Mouse (Mus musculus): Measurements from ENCODE around the gene Lrrc71. TPM values are rescaled to one million over a fixed set of nuclear protein-coding genes. Genes with fewer than 3 reads are reported as not detected.

Gene Lrrc71
- 0.29 and 0.70 TPM in 2 replicates for polyA plus RNA-seq (2015; fragmentation: Nextera tagmentation; extraction: Ambion mirVana)

DNA sequence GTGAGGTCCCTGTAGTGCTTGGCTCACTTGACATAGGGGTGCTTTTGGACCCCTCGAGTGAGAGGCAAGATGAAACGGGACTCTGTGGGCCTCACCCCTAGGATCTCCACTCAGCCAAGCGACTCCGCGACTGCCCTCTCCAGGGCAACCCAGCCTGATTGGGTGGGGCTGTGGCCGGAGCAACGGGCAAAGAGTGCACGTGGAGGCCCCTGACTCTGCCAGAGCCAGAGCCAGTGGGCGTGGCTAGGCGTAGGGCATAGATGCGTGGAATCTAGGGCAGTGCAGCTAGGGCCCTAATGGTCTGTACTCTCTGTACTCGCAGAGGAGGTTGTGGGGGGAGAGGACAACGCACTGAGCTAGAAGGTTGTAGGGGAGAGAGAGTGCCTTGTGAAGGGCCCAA, at the start of gene Lrrc71:
Lrrc71 (minus strand) TSS at position 195 of the 400 bp plus-strand sequence.
- Histone ChIP-seq H3K27ac (no peak within 1 kb of the TSS), H3K4me2 (no peak within 1 kb of the TSS), H3K4me3 (no peak within 1 kb of the TSS), H3K36me3 (peaks cover 5% of the 10 kb centered on the region; the same call in 1 of the 2 replicates), H3K9me3 (replicated peaks) (no peaks in the 10 kb centered on the region), H3K9ac (no peak within 1 kb of the TSS), H3K27me3 (peaks cover 6% of the 10 kb centered on the region; the same call in 1 of the 2 replicates), H3K4me1 (replicated peaks) (peaks cover 19% of the 10 kb centered on the region)
- WGBS = 36% methylated on average over 13 of the region's 13 CpGs
- ATAC-seq (replicated peaks; ENCODE audit: insufficient number of reproducible peaks, insufficient read depth, low FRiP score, low read depth) = no peak

DNA sequence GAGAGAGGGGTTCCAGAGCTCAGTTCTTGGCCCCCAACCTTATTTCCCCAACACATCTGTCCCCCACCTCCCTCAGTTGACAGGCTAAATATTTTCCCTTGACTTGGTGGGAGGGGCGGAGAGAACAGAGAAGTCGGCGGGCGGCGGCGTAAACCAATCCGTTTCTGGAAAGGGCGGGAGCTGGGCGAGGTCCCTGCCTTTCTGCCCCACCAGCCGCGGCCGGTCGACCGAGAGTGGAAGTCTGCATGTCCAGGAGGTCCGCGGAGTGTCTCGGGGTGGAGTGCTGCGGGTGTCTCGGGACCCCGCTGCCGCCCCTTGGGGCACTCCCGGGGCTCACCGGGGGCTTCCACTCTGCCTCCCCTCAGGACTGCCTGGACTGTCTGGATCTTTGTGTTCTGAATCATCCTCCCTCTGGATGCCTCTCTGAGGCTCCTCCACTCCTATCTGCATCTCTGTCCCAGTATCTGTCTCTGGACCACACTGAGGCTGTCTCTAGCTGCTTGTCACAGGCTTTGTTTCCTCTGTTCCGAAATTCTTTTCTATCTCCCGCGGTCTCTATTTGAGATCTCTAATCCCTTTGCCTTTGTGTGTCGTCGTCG, 48.4 kb upstream of the Lrrc71 start, which contains the start of gene Insrr:
Insrr (plus strand) TSS at position 216 of the 599 bp plus-strand sequence.
- Histone ChIP-seq H3K9ac (no peak within 1 kb of the TSS; the same call in 1 of the 2 replicates), H3K36me3 (no peaks in the 10 kb centered on the region), H3K9me3 (replicated peaks) (no peaks in the 10 kb centered on the region), H3K27ac (no peak within 1 kb of the TSS), H3K4me3 (peak within 1 kb of the TSS; percentile 40), H3K27me3 (peaks cover 100% of the 10 kb centered on the region), H3K4me2 (peak within 1 kb of the TSS; percentile 64), H3K4me1 (replicated peaks) (peaks cover 22% of the 10 kb centered on the region)
- ATAC-seq (replicated peaks; ENCODE audit: insufficient number of reproducible peaks, insufficient read depth, low FRiP score, low read depth) = no peak
- WGBS = 2% methylated on average over 29 of the region's 29 CpGs

DNA sequence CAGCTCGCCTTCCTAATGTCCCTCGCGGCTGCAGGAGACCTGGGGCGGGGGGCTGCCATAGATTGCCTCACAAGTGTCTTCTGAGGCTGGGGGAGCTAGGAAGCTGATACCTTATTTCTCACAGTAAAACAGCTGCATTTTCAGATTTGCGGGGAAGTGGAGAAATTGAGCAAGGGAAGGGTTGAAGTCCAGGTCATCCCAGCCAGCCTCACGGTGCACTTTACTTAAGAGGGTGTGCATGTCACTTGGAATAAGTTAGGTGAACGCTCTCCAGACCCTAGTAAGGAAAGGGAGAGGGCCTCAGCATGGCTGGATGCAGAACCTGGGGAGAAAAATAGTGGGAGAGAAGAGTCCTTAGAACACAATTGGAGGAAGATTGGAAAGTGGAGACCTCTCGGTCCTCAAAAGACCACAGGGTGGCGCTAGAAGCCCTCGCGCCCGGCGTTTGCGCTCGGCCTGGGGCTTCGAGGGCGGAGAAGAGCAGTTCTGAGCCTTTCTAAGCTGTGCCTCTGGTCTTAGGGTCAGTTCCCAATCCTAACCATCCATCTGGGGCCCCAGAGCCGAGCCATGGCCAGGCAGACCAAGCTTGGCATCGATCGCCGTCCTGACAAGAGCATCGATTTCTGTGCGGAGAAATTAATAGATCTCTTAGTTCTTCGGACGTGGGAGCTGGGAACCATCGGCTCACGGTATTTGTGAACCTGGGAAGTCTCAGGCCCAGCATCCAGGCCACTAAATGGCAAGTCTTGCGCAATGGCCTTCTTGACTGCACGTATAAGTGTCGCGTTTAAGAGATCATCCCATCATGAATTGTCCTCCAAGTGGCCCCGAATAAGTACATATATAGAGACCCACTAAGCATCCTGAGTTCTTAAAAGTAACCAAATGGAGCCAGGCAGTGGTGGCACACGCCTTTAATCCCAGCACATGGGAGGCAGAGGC, 47.2 kb upstream of the Lrrc71 start:
- no peaks in the 10 kb centered on the region for H3K36me3 ChIP-seq
- peak overlapping the region; percentile 32; the same call in 1 of the 2 replicates for H3K9ac ChIP-seq
- no peak overlapping the region for H3K27ac ChIP-seq
- WGBS = 19% methylated on average over 33 of the region's 33 CpGs
- H3K27me3 ChIP-seq = peaks cover 100% of the 10 kb centered on the region
- peak overlapping the region; percentile 40 for H3K4me3 ChIP-seq
- no peaks in the 10 kb centered on the region for H3K9me3 ChIP-seq (replicated peaks)
- H3K4me2 ChIP-seq = peak overlapping the region; percentile 56
- peak; percentile 24; the same call in 1 of the 2 replicates for ATAC-seq (replicated peaks; ENCODE audit: insufficient number of reproducible peaks, insufficient read depth, low FRiP score, low read depth)
- peaks cover 22% of the 10 kb centered on the region for H3K4me1 ChIP-seq (replicated peaks)

DNA sequence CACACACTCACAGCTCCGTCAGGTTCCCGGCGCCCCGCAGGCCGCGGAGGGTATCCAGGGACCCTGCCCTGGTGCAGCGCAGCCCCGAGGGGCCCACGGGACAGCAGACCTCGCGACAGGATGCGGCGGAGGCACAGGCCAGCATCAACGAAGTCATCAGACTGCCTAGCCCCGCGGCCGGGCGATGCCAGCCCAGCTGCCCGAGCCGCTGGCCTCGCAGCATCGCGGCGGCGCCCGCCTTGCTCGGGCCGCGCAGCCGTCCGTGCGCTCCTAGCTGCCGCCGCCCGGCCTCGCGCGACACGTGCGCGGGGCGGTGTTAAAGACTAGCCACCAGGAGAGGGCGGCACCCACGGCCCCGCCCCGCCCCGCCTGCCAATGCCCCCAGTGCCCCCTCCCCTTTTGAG, 46.5 kb upstream of the Lrrc71 start, which contains the start of gene Ntrk1:
Ntrk1 (minus strand) TSS at position 241 of the 404 bp plus-strand sequence.
- H3K27ac ChIP-seq = no peak within 1 kb of the TSS
- ATAC-seq (replicated peaks; ENCODE audit: insufficient number of reproducible peaks, insufficient read depth, low FRiP score, low read depth) = no peak
- H3K27me3 ChIP-seq = peaks cover 99% of the 10 kb centered on the region
- peak within 1 kb of the TSS; percentile 56 for H3K4me2 ChIP-seq
- no peaks in the 10 kb centered on the region for H3K36me3 ChIP-seq
- peaks cover 23% of the 10 kb centered on the region for H3K4me1 ChIP-seq (replicated peaks)
- 2% methylated on average over 46 of the region's 47 CpGs for WGBS
- H3K9me3 ChIP-seq (replicated peaks) = no peaks in the 10 kb centered on the region
- peak within 1 kb of the TSS; percentile 35 for H3K4me3 ChIP-seq
- H3K9ac ChIP-seq = peak within 1 kb of the TSS; percentile 32; the same call in 1 of the 2 replicates

DNA sequence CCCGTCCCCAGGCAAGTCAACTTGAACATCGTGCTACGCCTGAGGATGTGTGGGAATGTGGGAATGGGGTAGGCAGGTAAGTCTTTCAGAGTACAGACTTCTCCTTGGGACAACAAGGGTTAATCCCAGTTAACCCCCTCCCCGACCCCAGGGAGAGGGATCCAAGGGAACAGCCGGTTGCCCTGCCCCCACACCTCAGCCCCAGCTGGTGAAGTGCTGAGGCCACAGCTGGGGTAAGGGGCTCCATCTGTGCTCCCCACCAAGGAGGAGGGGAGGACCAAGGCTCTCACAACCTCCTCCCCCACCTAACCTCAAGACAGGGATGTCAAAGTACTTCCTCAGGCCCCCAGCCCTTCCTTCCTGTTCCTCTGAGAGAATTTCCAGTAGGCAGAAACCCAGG, 41.3 kb upstream of the Lrrc71 start:
- Histone ChIP-seq H3K27me3 (peaks cover 58% of the 10 kb centered on the region), H3K9me3 (replicated peaks) (no peaks in the 10 kb centered on the region), H3K4me1 (replicated peaks) (peaks cover 22% of the 10 kb centered on the region), H3K36me3 (no peaks in the 10 kb centered on the region), H3K4me2 (no peak overlapping the region), H3K9ac (no peak overlapping the region), H3K27ac (no peak overlapping the region), H3K4me3 (no peak overlapping the region)
- 25% methylated on average over 5 of the region's 5 CpGs for WGBS
- no peak for ATAC-seq (replicated peaks; ENCODE audit: insufficient number of reproducible peaks, insufficient read depth, low FRiP score, low read depth)

DNA sequence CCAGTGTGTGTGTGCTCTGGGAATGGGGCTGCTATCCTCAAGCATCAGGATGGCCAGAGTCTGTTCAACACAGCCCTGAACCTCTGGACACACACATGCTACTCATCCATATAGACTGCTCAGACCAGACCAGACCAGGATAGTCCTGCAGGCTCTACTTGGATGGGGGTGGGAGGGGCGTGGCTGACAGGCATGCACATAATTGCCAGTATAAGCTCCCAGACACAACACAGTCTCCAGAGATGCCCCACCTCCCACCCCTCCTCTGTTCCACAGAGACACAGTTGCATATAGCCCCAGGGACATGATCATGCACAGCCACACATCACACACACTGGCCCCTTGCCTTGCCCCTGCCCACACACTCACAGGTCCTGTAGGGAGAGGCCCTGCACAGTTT, 40.8 kb upstream of the Lrrc71 start:
- H3K36me3 ChIP-seq = no peaks in the 10 kb centered on the region
- peaks cover 53% of the 10 kb centered on the region for H3K27me3 ChIP-seq
- H3K4me1 ChIP-seq (replicated peaks) = peaks cover 19% of the 10 kb centered on the region
- no peak overlapping the region for H3K4me2 ChIP-seq
- WGBS = 40% methylated on average over 1 of the region's 1 CpGs
- no peak overlapping the region for H3K27ac ChIP-seq
- H3K9ac ChIP-seq = no peak overlapping the region
- H3K9me3 ChIP-seq (replicated peaks) = no peaks in the 10 kb centered on the region
- ATAC-seq (replicated peaks; ENCODE audit: insufficient number of reproducible peaks, insufficient read depth, low FRiP score, low read depth) = no peak
- H3K4me3 ChIP-seq = no peak overlapping the region

DNA sequence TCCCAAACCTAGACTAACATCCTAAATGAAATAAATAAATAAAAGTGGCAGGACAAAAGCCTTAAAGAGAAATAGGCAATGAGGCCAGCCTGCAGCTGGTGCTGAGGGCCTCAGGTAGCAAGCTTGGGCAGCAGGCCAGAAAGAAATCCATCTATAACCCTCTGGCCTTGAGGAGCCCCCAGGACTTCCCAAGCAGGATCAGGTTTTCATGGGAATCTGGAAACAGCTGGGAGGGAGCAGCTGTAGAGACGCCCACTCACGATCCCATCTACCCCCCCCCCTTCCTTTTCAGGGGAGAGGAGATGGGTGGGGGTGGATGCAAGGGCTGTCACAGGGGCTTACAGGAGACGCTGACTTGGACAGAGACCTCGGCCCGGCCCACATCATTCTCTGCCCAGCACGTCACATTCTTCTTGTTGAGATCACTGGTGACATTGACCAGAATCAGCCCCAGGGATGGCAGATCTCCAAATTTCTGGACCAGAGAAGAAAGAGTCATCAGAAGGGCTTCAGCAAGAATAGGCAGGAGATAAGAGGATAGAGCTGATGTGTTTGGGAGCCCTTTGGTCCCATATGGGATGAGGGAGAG, 37.3 kb upstream of the Lrrc71 start:
- ATAC-seq (replicated peaks; ENCODE audit: insufficient number of reproducible peaks, insufficient read depth, low FRiP score, low read depth) = peak; percentile 45; the same call in 1 of the 2 replicates
- no peak overlapping the region for H3K9ac ChIP-seq
- H3K4me3 ChIP-seq = no peak overlapping the region
- no peak overlapping the region for H3K27ac ChIP-seq
- no peak overlapping the region for H3K4me2 ChIP-seq
- H3K9me3 ChIP-seq (replicated peaks) = no peaks in the 10 kb centered on the region
- 17% methylated on average over 6 of the region's 6 CpGs for WGBS
- H3K27me3 ChIP-seq = peaks cover 36% of the 10 kb centered on the region
- peaks cover 19% of the 10 kb centered on the region for H3K4me1 ChIP-seq (replicated peaks)
- no peaks in the 10 kb centered on the region for H3K36me3 ChIP-seq

DNA sequence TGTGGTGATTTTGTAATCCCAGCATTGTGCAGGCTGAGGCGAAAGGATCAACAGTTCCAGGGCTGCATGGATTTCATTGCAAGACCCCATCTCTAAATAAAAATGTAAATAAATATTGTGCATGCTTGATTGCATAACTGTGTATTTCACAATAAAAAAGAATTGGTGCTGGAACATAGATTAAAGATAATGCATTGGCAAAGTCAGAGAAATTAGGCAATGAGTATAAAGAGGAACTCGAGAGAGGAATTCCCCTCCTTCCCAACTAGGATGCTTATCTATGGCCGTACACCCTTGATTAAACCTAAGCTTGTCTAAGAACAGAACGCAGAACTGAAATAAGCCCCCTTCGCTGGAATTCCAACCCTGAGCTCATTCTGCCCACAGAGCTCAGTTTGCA, 36.7 kb upstream of the Lrrc71 start:
- 51% methylated on average over 5 of the region's 5 CpGs for WGBS
- Histone ChIP-seq H3K27me3 (peaks cover 37% of the 10 kb centered on the region), H3K36me3 (no peaks in the 10 kb centered on the region), H3K4me2 (no peak overlapping the region), H3K9ac (no peak overlapping the region), H3K9me3 (replicated peaks) (no peaks in the 10 kb centered on the region), H3K27ac (no peak overlapping the region), H3K4me1 (replicated peaks) (peaks cover 19% of the 10 kb centered on the region), H3K4me3 (no peak overlapping the region)
- no peak for ATAC-seq (replicated peaks; ENCODE audit: insufficient number of reproducible peaks, insufficient read depth, low FRiP score, low read depth)

DNA sequence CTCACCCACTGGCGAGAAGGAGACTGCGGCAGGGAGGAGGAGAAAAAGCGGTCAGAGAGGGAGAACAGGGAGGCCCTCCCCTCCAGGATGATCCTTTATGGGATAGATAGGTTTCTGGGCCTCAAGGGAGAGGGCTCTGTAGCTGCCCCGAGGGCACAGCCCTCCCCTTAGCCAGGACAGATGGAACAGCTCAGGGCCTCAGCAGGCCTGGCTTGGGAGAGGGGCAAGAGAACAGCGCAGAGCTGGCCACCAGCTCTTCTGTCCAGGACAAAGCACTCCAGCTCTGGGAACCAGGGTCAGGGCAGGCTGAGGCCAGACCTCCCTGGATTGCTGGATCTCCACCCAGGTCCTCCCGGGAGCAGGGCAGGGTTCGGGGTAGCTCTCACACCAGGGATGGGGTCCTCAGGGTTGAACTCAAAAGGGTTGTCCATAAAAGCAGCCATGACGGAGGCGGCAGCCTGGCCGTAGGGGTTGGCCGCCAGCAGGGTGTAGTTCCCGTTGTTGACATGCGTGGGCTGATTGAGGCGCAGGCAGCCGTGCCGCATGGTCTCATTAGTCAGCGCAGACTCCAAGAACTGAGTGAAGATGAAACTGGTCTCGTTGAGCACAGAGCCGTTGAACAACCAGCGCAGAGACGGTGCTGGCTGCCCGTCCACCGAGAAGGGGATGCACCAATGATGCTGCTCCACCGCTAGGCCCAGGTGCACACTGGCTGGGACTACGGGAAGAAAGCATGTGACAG, 35.0 kb upstream of the Lrrc71 start:
- H3K9ac ChIP-seq = no peak overlapping the region
- 83% methylated on average over 25 of the region's 25 CpGs for WGBS

DNA sequence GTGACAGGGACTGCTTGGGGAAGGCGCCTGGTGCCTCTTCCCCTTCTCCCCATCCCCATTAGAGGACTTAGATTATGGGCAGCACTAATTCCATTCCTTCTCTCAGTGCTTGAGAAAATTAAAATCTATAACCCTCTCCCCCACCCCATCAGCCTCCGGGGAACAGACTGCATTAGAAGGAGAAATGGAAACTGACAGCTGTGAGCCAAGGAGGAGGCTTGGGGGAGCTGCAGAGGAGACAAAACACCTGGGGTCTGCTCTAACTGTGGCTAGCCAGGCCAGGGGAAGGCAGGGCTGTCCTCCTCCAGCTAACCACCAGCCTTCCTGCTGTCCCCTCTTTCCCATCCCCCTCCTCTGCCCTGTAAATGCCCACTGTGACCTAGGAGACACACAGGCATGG, 30.7 kb upstream of the Lrrc71 start:
- Histone ChIP-seq H3K27me3 (peaks cover 83% of the 10 kb centered on the region), H3K27ac (no peak overlapping the region), H3K4me3 (no peak overlapping the region), H3K36me3 (no peaks in the 10 kb centered on the region), H3K4me2 (no peak overlapping the region), H3K9ac (no peak overlapping the region), H3K4me1 (replicated peaks) (0 out of 2 replicates have a peak, but pooled peaks cover 6% of the 10 kb centered on the region), H3K9me3 (replicated peaks) (no peaks in the 10 kb centered on the region)
- no peak for ATAC-seq (replicated peaks; ENCODE audit: insufficient number of reproducible peaks, insufficient read depth, low FRiP score, low read depth)
- WGBS = 41% methylated on average over 2 of the region's 2 CpGs

More for the DNA sequence above, 35.0 kb upstream of the Lrrc71 start:
- Histone ChIP-seq H3K36me3 (no peaks in the 10 kb centered on the region), H3K9me3 (replicated peaks) (no peaks in the 10 kb centered on the region), H3K4me2 (no peak overlapping the region), H3K4me1 (replicated peaks) (peaks cover 15% of the 10 kb centered on the region), H3K27ac (no peak overlapping the region), H3K4me3 (no peak overlapping the region), H3K27me3 (peaks cover 46% of the 10 kb centered on the region)
- no peak for ATAC-seq (replicated peaks; ENCODE audit: insufficient number of reproducible peaks, insufficient read depth, low FRiP score, low read depth)
